Mouse (Mus musculus): ENCODE results near the gene 4930519G04Rik. TPM values are rescaled to one million over a fixed set of nuclear protein-coding genes. Genes with fewer than 3 reads are reported as not detected.
"Not testable (repeated sequence)": the region's sequence is repeated elsewhere in the genome, so short reads cannot be mapped to it uniquely, and the experiment has no call there.

Gene 4930519G04Rik
- total RNA-seq, 2 experiments from 2014 or later = not detected

DNA sequence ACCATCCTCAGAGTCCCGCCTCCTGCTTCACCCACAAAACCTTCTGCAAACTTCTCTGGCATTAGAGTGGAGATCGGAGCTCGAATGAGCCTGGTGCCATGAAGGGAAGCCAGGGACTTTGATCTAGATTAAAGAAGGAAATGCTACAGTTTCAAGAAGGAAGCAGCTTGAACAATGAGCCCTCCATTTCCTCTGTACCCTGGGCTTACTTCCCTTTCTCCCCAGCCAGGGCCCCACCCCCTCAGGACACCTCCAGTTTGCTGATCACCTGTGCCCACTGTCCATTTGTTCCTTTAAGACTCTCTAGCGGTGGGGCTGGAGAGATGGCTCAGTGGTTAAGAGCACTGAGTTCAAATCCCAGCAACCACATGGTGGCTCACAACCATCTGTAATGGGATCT is 63.3 kb downstream of the 4930519G04Rik start:
- Histone ChIP-seq H3K27ac (no peak overlapping the region), H3K4me3 (no peak overlapping the region)
- intact Hi-C loops (cut with DNase I) = no loop called here
- no peak for DNase-seq (ENCODE audit: extremely low spot score in 1 of 2, low spot score in 2 of 2)
- TF ChIP-seq CTCF (IDR thresholded peaks at IDR 0.05) = no peak

DNA sequence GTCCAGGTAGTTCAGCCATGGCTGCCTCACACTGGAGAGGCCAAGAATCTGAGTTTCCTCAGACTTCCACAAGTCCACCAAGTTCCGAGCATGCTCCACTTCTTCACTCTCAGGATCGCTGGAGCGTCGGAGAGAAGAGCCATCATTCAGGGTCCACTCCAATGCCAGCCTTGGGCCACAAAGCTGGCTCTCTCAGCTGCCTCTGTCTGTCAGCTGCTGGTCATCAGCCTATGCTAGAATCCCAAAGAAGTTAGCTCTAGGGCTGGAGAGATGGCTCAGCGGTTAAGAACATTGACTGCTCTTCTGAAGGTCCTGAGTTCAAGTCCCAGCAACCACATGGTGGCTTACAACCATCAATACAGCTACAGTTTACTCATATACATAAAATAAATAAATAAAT is 63.9 kb downstream of the 4930519G04Rik start:
- intact Hi-C loops (cut with DNase I); DNase-seq (ENCODE audit: extremely low spot score in 1 of 2, low spot score in 2 of 2); H3K27ac ChIP-seq; H3K4me3 ChIP-seq: not testable (repeated sequence)

- H3K27ac ChIP-seq = no peak overlapping the region
- H3K4me3 ChIP-seq = no peak overlapping the region
- intact Hi-C loops (cut with DNase I) = no loop called here
- DNase-seq (ENCODE audit: extremely low spot score in 1 of 2, low spot score in 2 of 2) = no peak
- TF ChIP-seq CTCF (IDR thresholded peaks at IDR 0.05) = peak; percentile 31
Measured at GRCm38 (mm10) chr5:114921551-114922365, 68.3 kb downstream of the 4930519G04Rik start.

DNA sequence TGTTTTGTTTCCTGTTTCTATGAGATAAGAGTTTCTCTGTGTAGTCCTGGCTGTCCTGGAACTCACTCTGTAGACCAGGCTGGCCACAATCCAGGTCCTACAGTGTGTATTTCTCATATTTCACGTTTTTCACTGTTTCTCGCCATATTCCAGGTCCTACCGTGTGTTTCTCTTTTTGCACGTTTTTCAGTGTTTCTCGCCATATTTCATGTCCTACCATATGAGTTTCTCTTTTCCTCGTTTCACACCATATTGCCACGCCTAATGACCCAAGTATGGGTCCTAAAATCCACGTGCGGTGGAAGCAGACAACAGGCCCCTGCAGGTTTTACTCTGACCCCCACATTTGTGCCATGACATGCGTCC is 68.9 kb downstream of the 4930519G04Rik start:
- Histone ChIP-seq H3K4me3 (no peak overlapping the region), H3K27ac (no peak overlapping the region)
- TF ChIP-seq CTCF (IDR thresholded peaks at IDR 0.05) = no peak
- no peak for DNase-seq (ENCODE audit: extremely low spot score in 1 of 2, low spot score in 2 of 2)
- intact Hi-C loops (cut with DNase I) = no loop called here

- TF ChIP-seq CTCF (IDR thresholded peaks at IDR 0.05) = no peak
- no peak for DNase-seq (ENCODE audit: extremely low spot score in 1 of 2, low spot score in 2 of 2)
- H3K27ac ChIP-seq = no peak within 1 kb of the TSS
- intact Hi-C loops (cut with DNase I) = no loop called here
- peak within 1 kb of the TSS; percentile 28; the same call in 1 of the 2 replicates for H3K4me3 ChIP-seq
Measured at GRCm38 (mm10) chr5:114922998-114923473, 69.6 kb downstream of the 4930519G04Rik start, which contains the start of gene Oasl1. Gene Oasl1, plus strand, starts transcription at chr5:114923240.

GRCm38 (mm10) chr5:114926153-114926684 is 72.8 kb downstream of the 4930519G04Rik start:
- TF ChIP-seq CTCF (IDR thresholded peaks at IDR 0.05) = no peak
- DNase-seq (ENCODE audit: extremely low spot score in 1 of 2, low spot score in 2 of 2) = no peak
- intact Hi-C loops (cut with DNase I) = no loop called here
- Histone ChIP-seq H3K4me3 (no peak overlapping the region), H3K27ac (no peak overlapping the region)

GRCm38 (mm10) chr5:114926753-114927152 is 73.3 kb downstream of the 4930519G04Rik start:
- TF ChIP-seq CTCF (IDR thresholded peaks at IDR 0.05) = no peak

DNA sequence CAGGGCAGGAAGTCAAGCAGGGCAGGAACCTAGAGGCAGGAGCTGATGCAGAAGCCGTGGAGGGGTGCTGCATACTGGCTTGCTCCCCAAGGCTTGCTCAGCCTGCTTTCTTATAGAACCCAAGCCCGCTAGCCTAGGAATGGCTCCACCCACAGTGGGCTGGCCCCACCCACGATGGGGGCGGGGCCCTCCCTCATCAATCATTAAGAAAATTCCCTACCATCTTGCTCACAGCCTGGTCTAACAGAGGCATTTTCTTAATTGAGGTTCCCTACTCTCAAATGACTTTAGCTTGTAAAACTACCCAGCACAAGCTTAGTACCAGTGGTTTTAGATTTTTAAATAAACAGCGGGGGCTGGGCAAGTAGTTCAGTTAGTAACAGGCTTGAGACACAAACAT is 78.2 kb downstream of the 4930519G04Rik start:
- Histone ChIP-seq H3K4me3 (no peak overlapping the region), H3K27ac (no peak overlapping the region)
- no peak for DNase-seq (ENCODE audit: extremely low spot score in 1 of 2, low spot score in 2 of 2)
- intact Hi-C loops (cut with DNase I) = no loop called here
- TF ChIP-seq CTCF (IDR thresholded peaks at IDR 0.05) = no peak

More at GRCm38 (mm10) chr5:114926753-114927152, 73.3 kb downstream of the 4930519G04Rik start:
- intact Hi-C loops (cut with DNase I) = no loop called here
- H3K4me3 ChIP-seq = no peak overlapping the region
- DNase-seq (ENCODE audit: extremely low spot score in 1 of 2, low spot score in 2 of 2) = no peak
- H3K27ac ChIP-seq = no peak overlapping the region

DNA sequence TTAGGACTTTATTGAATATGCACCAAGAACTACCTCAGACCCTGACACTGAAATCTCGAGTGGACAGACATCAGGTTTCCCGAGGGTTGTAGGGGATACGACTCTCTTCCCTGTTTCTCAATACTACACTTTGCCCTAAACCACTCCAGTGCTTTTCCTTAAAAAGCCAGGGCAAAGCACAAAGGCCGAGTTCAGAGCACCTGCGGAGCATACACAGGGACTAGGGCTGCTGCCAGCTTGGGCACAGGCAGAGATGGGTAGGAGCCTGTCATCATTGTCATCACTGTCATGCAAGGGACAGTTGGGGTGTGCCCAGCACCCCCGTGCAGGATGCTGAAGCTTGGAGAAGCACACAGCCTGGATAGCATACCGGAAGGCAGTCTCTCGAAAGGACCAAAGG is 79.7 kb downstream of the 4930519G04Rik start:
- H3K4me3 ChIP-seq = no peak overlapping the region
- DNase-seq (ENCODE audit: extremely low spot score in 1 of 2, low spot score in 2 of 2) = no peak
- no peak overlapping the region for H3K27ac ChIP-seq
- intact Hi-C loops (cut with DNase I) = no loop called here
- TF ChIP-seq CTCF (IDR thresholded peaks at IDR 0.05) = no peak

Small RNA genes within 50 kb of the gene (microRNA-seq; reads per million reads assigned to microRNA genes)
- gene Mir6240 = 3.1 to 8.0 reads per million in 2 experiments

Other genes starting within 250 kb of the 4930519G04Rik start
- gene Trpv4, start 195.2 kb upstream of the 4930519G04Rik start, total RNA-seq (2021) = 1 to 10 TPM; 1.8 to 2.2 TPM
- gene Gltp, start 162.7 kb upstream of the 4930519G04Rik start, total RNA-seq (2021) = 10 to 100 TPM; 21.8 to 22.4 TPM
- 10 to 100 TPM; 13.9 to 15.6 TPM for gene Tchp, start 145.9 kb upstream of the 4930519G04Rik start, total RNA-seq (2021)
- 10 to 100 TPM; 31.0 to 38.8 TPM for gene Ankrd13a, start 79.0 kb upstream of the 4930519G04Rik start, total RNA-seq (2021)
- 10 to 100 TPM; 42.7 to 43.7 TPM for gene Git2, start 78.1 kb upstream of the 4930519G04Rik start, total RNA-seq (2021)
- 100 to 1,000 TPM; 144 to 161 TPM for gene 1500011B03Rik, start 30.2 kb upstream of the 4930519G04Rik start, total RNA-seq (2021)
- gene Gm9936, start 5.0 kb downstream of the 4930519G04Rik start, total RNA-seq (2021) = 1 to 10 TPM; 1.0 to 1.5 TPM
- gene Oasl2, start 43.3 kb downstream of the 4930519G04Rik start, total RNA-seq (2021) = 1 to 10 TPM; 1.6 to 1.7 TPM
- under 1 TPM in 1 of 2 experiments, not detected in 1; 0.81 TPM for gene Oasl1, start 69.6 kb downstream of the 4930519G04Rik start, total RNA-seq (2021)
- gene 2210016L21Rik, start 88.5 kb downstream of the 4930519G04Rik start, total RNA-seq (2021) = 100 to 1,000 TPM; 214 to 229 TPM
- gene Hnf1a, start 117.4 kb downstream of the 4930519G04Rik start, total RNA-seq (2021) = not detected
- 10 to 100 TPM; 85.2 to 87.0 TPM for gene Sppl3, start 157.5 kb downstream of the 4930519G04Rik start, total RNA-seq (2021)
- not detected for gene Gm10401, start 244.6 kb downstream of the 4930519G04Rik start, total RNA-seq (2021)

Measured in left cerebral cortex, adult 2 months (tissue).